9 mouse cellular contexts compared by ENCODE assay signal in genomic region chr15:89378831-89379401, GRCm38 (mm10). TPM values are rescaled to one million over a fixed set of nuclear protein-coding genes. Genes with fewer than 3 reads are reported as not detected.
DNase-seq lines count a peak whose midpoint lies in the region; ATAC-seq and TF ChIP-seq lines count a peak whose summit lies in the region.
"Had no signal": no experiment of that assay in that cellular context is flagged by ENCODE, and none has a peak within 500 bp of the region (broad histone marks: within the 10 kb centered on the region; RNA-seq: fewer than 3 reads in every experiment).

Gene Odf3b, minus strand, starts transcription at chr15:89379282.

- no peaks in the 10 kb centered on the region for H3K36me3 ChIP-seq in embryonic facial prominence, embryonic 15.5 days
- no peaks in the 10 kb centered on the region for H3K36me3 ChIP-seq in limb, embryonic 12.5 days
- no peaks in the 10 kb centered on the region for H3K36me3 ChIP-seq in midbrain, embryonic 14.5 days (ENCODE audit: control insufficient read depth, insufficient read depth, low read length)

- TF ChIP-seq CTCF in layer of hippocampus, adult 2 months (conservative IDR thresholded peaks at IDR 0.05) = no peak

- no peaks in the 10 kb centered on the region for H3K9me3 ChIP-seq in embryonic facial prominence, embryonic 15.5 days (replicated peaks)
- H3K9me3 ChIP-seq in limb, embryonic 12.5 days = no peaks in the 10 kb centered on the region
- H3K9me3 ChIP-seq in midbrain, embryonic 14.5 days (ENCODE audit: control insufficient read depth, low read length) = no peaks in the 10 kb centered on the region

- peaks cover 30% of the 10 kb centered on the region for H3K4me1 ChIP-seq in embryonic facial prominence, embryonic 15.5 days
- peaks cover 25% of the 10 kb centered on the region for H3K4me1 ChIP-seq in limb, embryonic 12.5 days (replicated peaks)
- H3K4me1 ChIP-seq in midbrain, embryonic 14.5 days (ENCODE audit: control insufficient read depth, insufficient read depth, low read length) = peaks cover 13% of the 10 kb centered on the region

- intact Hi-C loops in gastrocnemius, postnatal 14 days (cut with DNase I; ENCODE audit: low total_unique reads) = no loop called here

- no peak for ATAC-seq in embryonic facial prominence, embryonic 15.5 days (ENCODE audit: insufficient number of reproducible peaks, low FRiP score, low TSS enrichment, low read depth)
- ATAC-seq in hematopoietic stem cell, adult 5-6 weeks (replicated peaks in 1 of 2; ENCODE audit: insufficient read depth in 1 of 2, low FRiP score in 2 of 2, low TSS enrichment in 1 of 2, low read depth in 1 of 2, poor library complexity in 2 of 2, severe bottlenecking in 2 of 2) = peak; percentile 61 to 74
- no peak for ATAC-seq in limb, embryonic 12.5 days (ENCODE audit: insufficient number of reproducible peaks, insufficient read depth, low FRiP score, low TSS enrichment, low read depth)
- ATAC-seq in midbrain, embryonic 14.5 days (ENCODE audit: low FRiP score, low TSS enrichment) = no peak

- H3K9ac ChIP-seq in embryonic facial prominence, embryonic 15.5 days = no peak within 1 kb of the TSS
- H3K9ac ChIP-seq in limb, embryonic 12.5 days (replicated peaks) = peak within 1 kb of the TSS; percentile 53
- peak within 1 kb of the TSS; percentile 48 for H3K9ac ChIP-seq in midbrain, embryonic 14.5 days (replicated peaks; ENCODE audit: low read length)

- DNase-seq in layer of hippocampus, adult 2 months (ENCODE audit: low spot score in 2 of 2) = no peak
- no peak for DNase-seq in layer of hippocampus, postnatal 25 days (ENCODE audit: extremely low spot score in 1 of 2, low spot score in 1 of 2)
- peak; percentile 43 for DNase-seq in midbrain, embryonic 14.5 days
- no peak for DNase-seq in urinary bladder, postnatal 14 days (ENCODE audit: low spot score)
- DNase-seq in gastrocnemius, postnatal 14 days = no peak

- WGBS in embryonic facial prominence, embryonic 15.5 days = 1% methylated on average over 33 of the region's 33 CpGs
- under 1% methylated on average over 33 of the region's 33 CpGs for WGBS in limb, embryonic 12.5 days
- WGBS in midbrain, embryonic 14.5 days = under 1% methylated on average over 33 of the region's 33 CpGs

- H3K4me3 ChIP-seq in layer of hippocampus, adult 2 months = peak within 1 kb of the TSS; percentile 59
- H3K4me3 ChIP-seq in embryonic facial prominence, embryonic 15.5 days (replicated peaks) = peak within 1 kb of the TSS; percentile 38
- H3K4me3 ChIP-seq in limb, embryonic 12.5 days (replicated peaks) = peak within 1 kb of the TSS; percentile 42
- peak within 1 kb of the TSS; percentile 34 for H3K4me3 ChIP-seq in midbrain, embryonic 14.5 days (replicated peaks; ENCODE audit: low read depth, low read length)

- H3K4me2 ChIP-seq in embryonic facial prominence, embryonic 15.5 days (replicated peaks) = peak within 1 kb of the TSS; percentile 55
- peak within 1 kb of the TSS; percentile 74 for H3K4me2 ChIP-seq in limb, embryonic 12.5 days
- H3K4me2 ChIP-seq in midbrain, embryonic 14.5 days (ENCODE audit: low read length) = peak within 1 kb of the TSS; percentile 59

- peaks cover 51% of the 10 kb centered on the region for H3K27me3 ChIP-seq in embryonic facial prominence, embryonic 15.5 days
- H3K27me3 ChIP-seq in limb, embryonic 12.5 days = peaks cover 49% of the 10 kb centered on the region
- H3K27me3 ChIP-seq in midbrain, embryonic 14.5 days (ENCODE audit: control insufficient read depth, insufficient read depth, low read length) = peaks cover 42% of the 10 kb centered on the region

- H3K27ac ChIP-seq in layer of hippocampus, adult 2 months = peak within 1 kb of the TSS; percentile 77
- no peak within 1 kb of the TSS for H3K27ac ChIP-seq in embryonic facial prominence, embryonic 15.5 days (replicated peaks)
- no peak within 1 kb of the TSS for H3K27ac ChIP-seq in limb, embryonic 12.5 days
- H3K27ac ChIP-seq in midbrain, embryonic 14.5 days (replicated peaks; ENCODE audit: low read depth, low read length) = no peak within 1 kb of the TSS

RNA-seq across cellular contexts. Expression of gene Odf3b, which starts in this region (rescaled TPM):
- 1 to 10 TPM; 1.9 to 2.9 TPM for total RNA-seq in layer of hippocampus, adult 2 months (2021)
- total RNA-seq in layer of hippocampus, postnatal 25 days (2021) = 1 to 10 TPM; 1.6 to 3.2 TPM
- polyA plus RNA-seq in embryonic facial prominence, embryonic 15.5 days (2015; fragmentation: Nextera tagmentation; extraction: Ambion mirVana) = 8.2 and 14.5 TPM in 2 replicates
- 11.7 and 21.6 TPM in 2 replicates for total RNA-seq in hematopoietic stem cell, adult 5-6 weeks (2017)
- 0.33 and 0.48 TPM in 2 replicates for polyA plus RNA-seq in limb, embryonic 12.5 days (2016; fragmentation: Nextera tagmentation; extraction: Ambion mirVana)
- 0.74 and 0.82 TPM in 2 replicates for polyA plus RNA-seq in midbrain, embryonic 14.5 days (2014; fragmentation: Nextera tagmentation; extraction: Ambion mirVana)
- 1 to 10 TPM in 1 of 2 experiments, under 1 TPM in 1; 0.44 to 1.0 TPM for total RNA-seq in gastrocnemius, postnatal 14 days (2021)
- total RNA-seq: neutrophil, adult 5-6 weeks had no signal

Comparison
In these comparisons a context has a peak if more than half of its experiments do, and no peak if none do; other contexts are left out.
1. Peak in DNase-seq, H3K4me3 ChIP-seq, H3K9ac ChIP-seq and H3K4me2 ChIP-seq in midbrain, embryonic 14.5 days; RNA of the gene not detected or under 1 TPM.
2. ATAC-seq: peak in hematopoietic stem cell, adult 5-6 weeks (2 of 2); none in embryonic facial prominence, embryonic 15.5 days (single experiment), limb, embryonic 12.5 days (single experiment) and midbrain, embryonic 14.5 days (single experiment).
3. Peak in every context shown above with its lines, with median percentiles within 50 percentile points of each other: H3K4me3 ChIP-seq and H3K4me2 ChIP-seq.